Mouse (Mus musculus) layer of hippocampus, adult 9-11 months (tissue): ENCODE measurements at regions not wholly inside any gene's neighbourhood (a gene's known extent, or its start where the extent isn't known, plus 50 kb on each side); places are given as distances from the start of the nearest gene placed in this dataset.

Source experiments
- DNase-seq: peaks from one replicate; pipeline ENCODE4 v3.0.0; 2022

DNA sequence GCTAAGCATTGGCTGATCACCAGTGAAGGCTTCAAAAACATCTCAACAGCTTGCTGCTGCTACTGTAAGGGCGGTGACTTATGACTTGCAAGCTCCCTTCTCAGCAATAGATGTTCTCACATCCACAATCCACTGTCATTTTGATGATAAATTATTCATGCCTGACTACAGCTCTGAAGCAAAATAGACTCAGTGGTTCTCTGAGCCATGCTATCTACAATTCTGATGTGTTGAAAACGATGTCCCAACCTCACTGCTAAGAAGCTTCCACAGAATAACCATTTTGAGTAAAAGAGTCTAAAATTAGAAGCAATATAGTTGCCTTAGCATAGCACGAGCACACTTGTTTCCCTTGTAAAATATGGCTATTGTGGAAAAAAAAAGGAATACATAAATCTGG, 440.8 kb downstream of the Gm19965 start:
- no peak for DNase-seq

DNA sequence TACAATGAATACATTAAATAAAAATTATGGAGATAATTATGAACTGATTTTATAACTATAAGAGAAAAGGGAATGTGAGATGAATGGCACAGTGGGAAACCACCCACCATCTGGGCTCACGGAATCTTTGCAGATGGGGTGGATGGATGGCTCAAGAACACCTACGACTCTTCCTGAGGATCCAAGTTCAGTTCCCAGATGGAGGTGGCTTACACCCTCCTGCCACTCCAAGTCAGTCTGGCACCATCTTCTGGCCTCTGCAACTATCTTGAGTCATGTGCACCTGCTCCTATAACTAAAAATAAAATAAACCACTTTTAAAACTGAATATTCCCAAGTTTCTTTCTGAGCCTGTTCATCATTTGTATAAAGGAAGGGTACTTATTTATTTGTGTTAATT, 445.6 kb downstream of the Gm19965 start:
- DNase-seq: peak; percentile 13

DNA sequence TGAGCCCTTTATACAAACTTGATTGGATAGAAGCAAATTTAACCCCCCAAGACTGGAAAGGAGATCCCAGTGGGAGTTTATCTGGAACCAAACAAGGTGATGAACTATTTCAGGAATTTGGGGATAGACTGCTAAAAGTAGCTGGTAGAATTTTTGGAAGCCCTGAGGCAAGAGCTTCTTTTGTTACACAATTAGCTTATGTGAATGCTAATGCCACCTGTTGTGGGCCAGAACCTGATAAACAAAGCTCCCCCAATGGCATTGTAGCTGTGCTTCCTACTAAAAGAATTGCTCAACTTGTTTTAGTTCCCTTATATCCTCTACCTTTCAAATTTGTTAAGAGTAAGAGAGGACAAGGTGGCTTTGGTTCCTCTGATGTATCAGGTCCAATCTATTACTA, 406.2 kb upstream of the Gm28363 start:
- no peak for DNase-seq

DNA sequence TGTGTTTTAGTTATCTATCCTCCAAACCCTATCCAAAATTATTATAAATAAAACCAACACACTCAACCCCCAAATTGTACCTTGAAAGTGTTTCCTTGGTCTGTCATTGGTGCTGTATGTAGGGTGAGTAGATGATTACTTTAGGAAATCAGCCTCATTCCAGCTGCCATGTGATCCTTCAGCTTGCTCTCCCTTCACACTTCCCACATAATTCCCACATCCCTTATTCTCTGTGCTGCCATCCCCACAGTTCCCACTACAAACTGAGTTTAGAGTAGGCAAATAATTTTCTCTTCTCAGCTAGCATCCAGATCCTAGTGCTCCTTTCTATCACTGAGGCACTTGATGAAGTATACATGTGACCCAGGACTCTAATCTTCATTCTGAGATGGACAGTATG, 397.7 kb upstream of the Gm28363 start:
- DNase-seq: no peak
